Mouse (Mus musculus) right cerebral cortex, postnatal 25 days (tissue): ENCODE data around the gene Sac3d1.

Experiments
- DNase-seq: peaks from one replicate; pipeline ENCODE4 v3.0.0; 2022

Gene Sac3d1

GRCm38 (mm10) chr19:6068951-6069350 lies 49.5 kb downstream of the Sac3d1 start:
- DNase-seq: no peak

GRCm38 (mm10) chr19:6067724-6068415 lies 50.6 kb downstream of the Sac3d1 start, which contains the start of gene Tm7sf2:
Gene Tm7sf2 (minus strand): TSS chr19:6068373.
- peak; percentile 86 for DNase-seq

- DNase-seq: peak; percentile 80
Observed at GRCm38 (mm10) chr19:6067011-6067723, 51.3 kb downstream of the Sac3d1 start.

- no peak for DNase-seq
Observed at GRCm38 (mm10) chr19:6066571-6066970, 51.9 kb downstream of the Sac3d1 start.
